Mouse (Mus musculus): ENCODE data around the gene Igflr1.

DNA sequence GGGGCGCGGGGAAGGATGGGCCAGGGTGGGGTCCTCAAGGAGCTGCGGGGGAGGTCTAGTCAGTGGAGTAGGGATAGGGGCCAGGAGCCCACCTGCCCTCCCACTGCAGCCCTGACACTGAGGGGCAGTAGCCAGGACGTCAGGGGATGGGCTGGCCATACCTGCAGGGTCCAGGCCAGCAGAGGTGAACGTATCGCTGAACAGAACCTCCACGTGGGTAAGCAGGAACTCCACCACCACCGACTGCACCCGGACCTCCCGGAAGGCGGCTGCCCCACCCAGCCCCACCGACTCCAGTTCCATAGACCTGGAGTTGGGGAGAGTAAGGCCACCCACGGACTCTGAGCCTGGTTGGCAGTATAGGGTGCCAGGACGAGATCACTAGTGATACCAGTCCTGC is 38.2 kb upstream of the Igflr1 start:
- no peak for TF ChIP-seq CTCF (IDR thresholded peaks at IDR 0.05; ENCODE audit: control insufficient read depth, insufficient read depth, low read length)
- TF ChIP-seq POLR2A (IDR thresholded peaks at IDR 0.05; ENCODE audit: borderline replicate concordance, control insufficient read depth, low read depth, low read length) = no peak

Data from bone marrow, adult 2 months (tissue).